Mouse (Mus musculus) megakaryocyte-erythroid progenitor cell, adult 5-6 weeks (primary cell): ENCODE measurements around the gene Macf1. TPM values are rescaled to one million over a fixed set of nuclear protein-coding genes. Genes with fewer than 3 reads are reported as not detected.

ENCODE experiments used
- ATAC-seq: replicated peaks from 2 replicates; pipeline ENCODE4 v1.8.0; 2016; ENCODE audit warnings: mild to moderate bottlenecking, inconsistent platforms; ENCODE audit not compliant: severe bottlenecking, poor library complexity, low FRiP score, low TSS enrichment
- total RNA-seq, 2 experiments: library from RNA; stranded (forward) in 1 of 2; stranded (reverse) in 1 of 2; fragments of 200-1000, 215-1000 nt in 1 of 2; fragments of >200 nt in 1 of 2; fragmentation: Nextera tagmentation in 1 of 2; gene quantifications; 2 replicates each; pipeline ENCODE4 v1.2.3; 2014 to 2017

Macf1 gene
- total RNA-seq, 2 experiments from 2014 or later, result 101 to 111 TPM

DNA sequence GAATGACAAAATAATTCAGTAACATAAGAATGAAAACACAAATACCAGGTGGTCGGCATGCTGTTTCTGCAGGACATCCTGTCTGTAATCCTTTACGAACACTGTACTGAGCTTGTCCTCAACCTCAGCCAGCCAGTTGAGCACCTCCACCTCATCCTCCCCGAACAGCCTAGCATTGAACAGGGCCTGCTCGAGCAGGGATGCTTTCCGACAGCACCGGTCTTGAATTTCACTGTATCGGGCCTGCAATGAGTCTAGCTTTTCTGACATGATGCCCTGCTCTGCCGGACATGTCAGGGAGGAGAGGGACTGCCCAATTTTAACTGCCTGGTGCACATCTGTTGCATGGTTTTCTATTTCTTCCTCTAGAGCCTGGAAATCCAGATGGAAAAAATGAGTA lies 287.1 kb downstream of the Macf1 start:
- no peak for ATAC-seq

DNA sequence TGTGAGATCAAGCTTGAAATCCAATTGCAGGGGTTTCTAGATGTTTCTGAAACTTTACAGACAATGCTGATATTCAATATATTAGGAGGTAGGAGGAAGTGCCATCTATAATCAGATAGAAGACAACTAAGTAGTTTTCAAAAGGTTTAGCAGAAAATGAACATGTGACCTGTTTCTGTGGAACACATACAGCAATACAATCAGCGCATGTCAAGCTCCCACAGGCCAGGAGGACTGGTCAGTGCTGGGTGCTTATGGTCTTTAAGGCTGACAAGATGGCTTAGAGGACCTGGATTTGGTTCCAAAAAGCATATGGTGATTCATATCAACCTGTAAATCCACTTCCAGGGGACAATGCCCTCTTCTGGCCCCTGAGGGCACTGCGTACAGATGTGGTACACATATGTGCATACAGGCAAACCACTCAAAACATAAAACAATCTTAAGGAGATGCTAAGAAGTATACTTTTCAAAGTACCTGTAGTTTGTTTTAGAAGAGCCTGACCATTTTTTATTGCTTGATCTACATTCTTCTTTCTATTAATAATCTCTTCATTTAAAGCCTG lies 288.6 kb downstream of the Macf1 start:
- ATAC-seq, result 0 out of 2 replicates have a peak, but pooled peaks have one; percentile 50

DNA sequence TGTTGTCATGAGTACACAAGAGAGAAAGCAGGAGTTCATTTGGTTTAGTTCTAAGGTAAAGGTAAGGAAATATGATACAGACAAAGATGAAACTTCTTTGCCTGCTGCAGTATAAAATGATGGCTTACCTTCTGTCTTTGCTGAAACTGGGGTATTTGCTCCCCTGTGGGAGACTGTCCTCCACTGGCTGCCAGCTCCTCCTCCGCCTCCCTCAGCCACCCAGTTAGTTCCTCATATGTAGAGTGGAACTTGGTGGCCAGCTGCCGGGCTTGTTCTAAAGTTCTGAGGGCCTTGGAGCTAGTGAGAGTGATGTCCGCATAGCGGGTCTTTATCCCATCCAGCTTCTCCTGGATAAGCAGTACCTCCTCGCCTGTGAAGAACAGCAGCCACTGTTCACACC lies 289.3 kb downstream of the Macf1 start:
- ATAC-seq, result no peak

DNA sequence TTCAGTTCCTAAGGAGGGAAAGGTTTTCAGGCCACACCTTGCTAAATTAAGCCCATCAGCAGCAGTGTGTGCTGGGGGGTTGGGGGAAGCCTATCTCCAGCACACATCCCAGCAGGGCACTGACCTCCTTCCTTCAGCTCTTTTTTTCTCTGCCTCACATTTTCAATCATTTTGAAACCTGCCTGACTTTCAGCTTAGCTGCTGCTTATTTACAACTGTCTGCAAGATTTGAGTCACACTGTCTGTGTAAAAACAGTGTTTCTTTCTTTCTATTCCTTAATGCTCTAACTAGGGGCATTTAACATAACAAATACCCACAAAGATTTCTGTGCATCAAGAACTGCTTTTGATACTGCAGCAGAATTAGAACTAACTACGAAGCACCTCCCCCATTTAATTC lies 289.9 kb downstream of the Macf1 start:
- ATAC-seq, result no peak

DNA sequence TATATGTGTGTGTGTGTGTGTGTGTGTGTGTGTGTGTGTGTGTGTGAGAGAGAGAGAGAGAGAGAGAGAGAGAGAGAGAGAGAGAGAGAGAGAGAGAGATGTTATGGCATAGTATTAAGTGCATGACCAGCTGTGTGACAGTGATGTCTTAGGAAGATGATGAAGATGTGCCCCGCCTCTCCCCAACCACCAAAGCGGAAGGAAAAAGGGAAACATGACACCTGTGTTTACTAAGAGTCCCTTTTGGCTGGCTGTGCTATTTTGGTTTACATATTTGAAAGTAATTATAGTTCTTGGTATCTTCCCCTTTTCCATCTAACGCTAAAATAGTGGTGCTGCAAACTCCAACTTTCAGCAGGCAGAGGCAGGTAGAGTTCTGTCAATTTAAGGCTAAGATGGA lies 291.2 kb downstream of the Macf1 start:
- ATAC-seq, result no peak

DNA sequence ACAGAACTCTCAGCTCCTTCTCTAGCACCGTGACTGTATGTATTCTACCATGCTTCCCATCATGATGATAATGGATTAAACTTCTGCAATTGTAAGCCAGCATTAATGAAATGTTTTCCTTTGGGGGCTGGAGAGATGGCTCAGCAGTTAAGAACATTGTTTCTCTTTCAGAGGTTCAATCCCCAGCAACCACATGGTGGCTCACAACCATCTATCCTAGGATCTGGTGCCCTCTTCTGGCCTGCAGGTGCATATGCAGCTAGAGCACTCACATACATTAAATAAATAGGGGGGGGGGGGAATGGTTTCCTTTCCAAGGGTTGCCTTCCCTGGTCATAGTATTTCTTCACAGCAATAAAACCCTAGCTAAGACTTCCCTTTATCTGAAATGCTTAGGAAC lies 292.0 kb downstream of the Macf1 start:
- ATAC-seq, result peak; percentile 64; the same call in 1 of the 2 replicates

DNA sequence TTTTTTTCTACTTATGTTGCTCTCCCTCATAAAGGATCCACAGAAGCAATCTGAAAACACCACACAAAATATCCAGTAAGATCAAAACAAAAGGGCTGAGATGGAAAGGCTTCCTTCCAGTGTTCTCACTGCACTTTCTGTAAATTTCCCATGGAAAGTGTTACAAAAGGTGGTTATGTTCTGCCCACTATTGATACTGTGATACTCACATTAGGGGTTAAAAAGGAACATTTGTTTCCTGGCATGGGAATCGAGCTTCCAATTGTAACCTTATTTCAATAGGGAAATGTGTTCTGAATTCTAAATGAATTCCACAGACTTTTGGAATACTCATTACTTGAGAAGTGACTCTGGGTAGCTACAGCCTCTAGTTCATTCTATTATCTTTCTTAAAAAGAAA lies 299.1 kb downstream of the Macf1 start:
- no peak for ATAC-seq

DNA sequence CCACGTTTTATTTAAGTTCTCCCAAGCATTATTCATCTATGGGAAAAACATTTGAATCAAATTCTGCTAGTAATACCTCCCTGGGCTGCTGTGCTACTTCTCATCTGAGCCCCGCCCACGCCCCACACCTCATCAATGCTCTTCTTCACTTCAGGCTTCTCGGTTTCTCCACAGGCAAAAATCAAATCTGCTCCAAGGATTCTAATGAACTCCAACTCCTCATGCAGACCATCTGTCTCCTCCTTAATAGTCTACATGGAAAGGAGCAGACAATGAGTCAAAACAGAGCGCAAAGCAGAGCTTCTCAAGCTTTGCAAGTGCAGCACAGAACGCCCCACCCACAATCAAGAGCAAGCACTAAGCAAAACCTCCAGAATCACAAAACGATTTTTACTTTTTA lies 301.0 kb downstream of the Macf1 start:
- ATAC-seq, result no peak

DNA sequence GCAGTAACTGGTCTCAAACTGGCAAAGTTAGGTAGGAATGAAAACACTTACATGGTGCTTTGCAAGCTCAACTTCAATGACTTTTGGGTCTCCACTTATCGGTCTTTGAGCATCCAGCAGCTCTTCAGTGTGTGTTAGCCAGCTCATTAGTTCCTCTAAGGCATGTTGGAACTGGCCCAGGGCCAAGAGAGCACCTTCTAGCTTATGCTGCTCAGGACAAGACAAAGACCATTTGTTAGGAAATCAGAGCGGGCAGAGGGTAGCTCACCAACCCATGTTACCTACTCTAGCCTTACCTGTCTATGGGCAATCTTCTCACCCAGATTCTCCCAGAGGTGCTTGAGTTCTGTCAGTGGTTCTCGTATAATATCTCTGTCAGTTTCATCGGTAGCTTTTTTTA lies 302.1 kb downstream of the Macf1 start:
- ATAC-seq, result no peak

DNA sequence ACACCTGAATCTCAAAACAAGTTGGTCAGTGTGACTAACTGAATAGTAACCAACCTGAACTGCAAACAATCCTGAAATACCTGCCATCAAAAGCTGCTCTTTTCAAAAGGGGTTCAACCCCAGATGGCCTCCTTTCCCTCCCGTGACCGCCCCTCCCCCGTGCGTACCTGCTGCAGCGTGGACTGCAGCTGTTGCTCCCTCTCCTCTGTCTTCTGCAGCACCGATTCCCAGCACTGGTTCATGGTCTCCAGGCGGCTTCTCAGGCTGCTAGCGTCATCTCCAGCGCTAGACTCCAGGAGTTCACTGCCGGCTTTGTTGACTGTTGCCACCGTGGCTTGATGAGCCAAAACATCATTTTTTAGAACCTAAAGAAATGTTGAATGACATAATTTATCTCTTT lies 302.6 kb downstream of the Macf1 start:
- ATAC-seq, result no peak

DNA sequence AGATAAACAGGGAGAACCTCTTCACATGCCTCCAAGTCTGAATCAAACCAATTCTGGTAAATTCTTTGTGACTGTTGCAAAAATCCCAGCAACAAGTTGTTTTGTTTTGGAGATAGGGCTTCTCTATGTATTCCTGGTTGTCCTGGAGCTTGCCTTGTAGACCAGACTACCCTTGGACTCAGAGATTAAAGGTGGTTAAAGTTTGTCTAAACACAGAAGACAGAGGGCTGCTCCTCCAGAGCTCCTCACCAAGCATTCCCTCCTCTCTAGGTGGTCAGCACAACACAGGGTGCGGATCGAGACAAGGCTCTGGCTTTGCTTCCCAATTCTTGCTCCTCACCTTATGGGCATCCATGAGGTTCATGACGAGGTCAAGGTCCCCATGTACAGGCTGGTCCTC lies 308.1 kb downstream of the Macf1 start:
- no peak for ATAC-seq

DNA sequence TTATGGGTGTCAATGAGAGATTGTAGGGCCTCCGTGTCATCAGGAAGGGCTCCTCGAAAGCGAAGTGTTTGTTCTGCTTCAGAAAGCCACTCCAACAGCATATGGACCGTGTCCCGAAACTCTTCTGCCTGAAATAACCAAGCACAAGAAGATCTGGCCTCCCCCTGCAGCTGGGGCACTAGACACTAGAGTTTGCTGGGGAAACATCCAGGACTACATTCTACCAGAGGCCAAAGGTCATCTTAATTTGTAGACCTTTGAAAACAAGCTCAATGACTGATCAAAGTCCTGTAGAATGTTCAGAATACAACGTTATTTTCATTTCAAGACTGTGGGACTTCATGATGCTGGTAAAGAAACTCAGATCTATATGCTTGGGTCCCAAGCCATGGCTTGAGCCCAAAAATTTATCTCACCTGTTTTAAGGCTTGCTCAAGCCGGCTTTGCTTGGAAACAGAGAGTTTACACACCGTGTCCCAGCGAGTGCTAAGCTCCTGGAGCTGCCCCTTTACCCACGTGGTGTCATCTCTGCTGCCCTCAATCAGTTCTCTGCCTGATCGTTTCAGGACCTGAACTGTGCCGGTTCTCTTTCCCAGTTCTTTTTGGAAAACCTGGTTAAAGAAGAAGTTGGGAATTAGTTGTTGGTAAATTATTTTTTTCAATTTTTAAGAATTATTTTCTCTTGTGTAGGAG lies 309.7 kb downstream of the Macf1 start:
- no peak for ATAC-seq

DNA sequence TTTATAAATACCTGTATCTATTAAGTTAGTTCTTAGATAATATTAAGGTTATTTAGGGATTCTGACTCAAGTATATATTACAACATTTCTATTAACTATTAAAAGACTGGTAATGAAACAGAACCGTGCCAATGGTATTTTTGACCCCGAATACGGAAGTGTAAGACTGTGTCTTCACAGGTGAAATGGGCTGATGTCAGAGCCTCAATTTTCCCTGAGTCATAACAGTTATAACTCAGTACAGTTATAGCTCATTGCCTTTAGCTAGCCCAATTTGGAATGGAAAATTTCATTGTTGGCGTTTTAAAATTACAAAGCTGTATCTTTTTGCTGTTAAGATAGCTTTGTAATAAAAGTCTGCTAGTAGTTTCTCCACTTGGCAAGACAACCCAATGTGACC lies 320.6 kb downstream of the Macf1 start:
- ATAC-seq, result no peak

DNA sequence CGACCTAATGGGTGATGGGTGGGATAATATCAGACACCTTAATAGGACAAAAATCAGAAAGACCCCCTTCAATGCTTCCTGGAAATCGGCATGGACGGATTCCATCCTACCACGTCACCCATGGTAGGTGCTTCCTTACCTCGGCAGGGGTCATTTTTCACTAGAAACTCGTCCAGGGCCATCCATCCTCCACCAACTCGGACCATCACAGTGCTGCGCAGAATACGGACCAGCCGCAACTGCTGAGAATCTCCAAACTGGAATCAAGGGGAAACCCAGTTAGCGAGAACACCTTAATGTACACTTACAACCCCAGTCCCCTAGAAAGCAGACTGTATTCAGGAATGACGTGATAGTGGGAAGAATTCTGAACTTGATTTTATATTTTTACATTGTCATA lies 323.4 kb downstream of the Macf1 start:
- no peak for ATAC-seq

DNA sequence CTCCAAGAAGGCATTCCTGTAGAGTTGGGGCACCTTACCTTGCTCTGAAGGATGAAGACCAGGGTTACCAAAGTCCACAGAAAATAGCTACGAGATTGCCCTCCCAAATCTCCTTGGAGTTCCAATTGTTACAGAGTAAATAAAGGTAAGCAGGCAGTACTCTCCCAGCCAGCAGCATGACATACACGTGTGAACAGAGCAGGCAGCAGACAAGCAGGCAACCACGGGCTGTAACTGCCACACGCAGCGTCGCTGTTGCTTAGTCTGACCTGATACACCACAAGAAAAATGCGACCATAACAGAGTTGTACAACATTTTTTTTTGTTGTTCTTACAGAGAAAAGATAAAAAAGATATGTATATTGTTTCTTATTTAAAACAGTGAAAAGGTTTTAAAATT lies 325.5 kb downstream of the Macf1 start:
- ATAC-seq, result no peak

DNA sequence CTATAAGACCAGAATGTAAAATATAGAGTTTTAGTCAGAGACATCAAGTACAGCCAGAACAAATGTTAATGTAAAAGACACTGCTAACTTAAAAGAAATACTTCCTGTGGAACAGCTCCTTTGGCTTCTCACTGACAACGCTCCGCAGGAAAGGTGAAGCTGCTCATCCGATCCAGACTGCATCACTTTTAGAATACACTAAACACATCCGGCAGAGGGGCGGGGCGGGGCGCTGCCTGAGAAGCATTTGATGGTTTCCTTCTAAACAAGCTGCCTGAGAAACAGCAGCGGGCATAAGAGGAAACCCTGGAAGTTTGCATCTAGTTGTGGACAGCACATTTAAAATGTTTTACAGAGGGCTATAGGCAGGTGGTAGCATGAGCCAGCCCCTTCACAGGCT lies 328.2 kb downstream of the Macf1 start:
- no peak for ATAC-seq

DNA sequence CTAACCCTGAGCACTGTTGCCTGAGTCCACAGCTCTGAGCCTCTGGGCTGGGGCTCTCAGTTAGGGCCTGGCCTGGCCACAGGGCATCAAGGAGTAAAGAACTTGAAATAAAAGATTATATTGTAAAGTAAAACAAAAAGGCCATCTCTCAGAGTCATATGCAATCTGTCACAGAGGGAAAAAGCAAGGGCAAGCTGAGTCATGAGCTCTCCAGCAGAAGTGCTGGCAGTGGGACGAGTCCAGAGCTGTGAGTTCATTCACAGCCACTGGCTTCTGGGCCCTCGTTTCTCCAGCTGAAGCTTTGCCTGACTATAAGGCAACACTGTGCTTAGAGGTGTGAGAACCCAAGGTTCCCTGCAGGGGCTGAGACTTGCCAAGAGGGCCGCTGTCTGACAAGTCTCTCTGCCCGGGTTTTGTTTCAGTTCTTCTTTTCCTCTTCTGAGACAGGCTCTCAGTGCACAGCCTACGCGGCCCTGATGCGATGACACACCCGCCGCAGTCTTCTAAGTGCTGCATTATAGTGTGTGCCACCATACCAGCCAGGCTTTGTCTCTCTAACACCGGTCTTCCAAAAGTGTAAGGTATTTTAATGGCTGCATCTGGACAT lies 330.8 kb downstream of the Macf1 start:
- no peak for ATAC-seq

DNA sequence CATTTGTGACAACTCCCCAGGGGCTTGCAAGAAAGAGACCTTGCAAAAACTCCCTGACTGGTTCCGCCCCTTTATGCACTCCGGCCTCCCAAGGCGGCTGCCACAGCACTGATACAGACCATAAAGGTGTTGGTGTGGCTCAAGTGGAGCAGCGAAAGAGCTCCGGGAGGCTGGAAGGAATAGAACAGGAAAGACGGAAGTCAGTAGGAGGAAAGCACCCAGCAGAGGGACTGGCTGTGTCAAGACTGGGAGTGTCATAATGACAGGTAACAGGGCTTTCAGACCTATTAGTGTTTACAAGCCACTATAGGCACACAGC lies 340.7 kb downstream of the Macf1 start:
- peak; percentile 30 for ATAC-seq

DNA sequence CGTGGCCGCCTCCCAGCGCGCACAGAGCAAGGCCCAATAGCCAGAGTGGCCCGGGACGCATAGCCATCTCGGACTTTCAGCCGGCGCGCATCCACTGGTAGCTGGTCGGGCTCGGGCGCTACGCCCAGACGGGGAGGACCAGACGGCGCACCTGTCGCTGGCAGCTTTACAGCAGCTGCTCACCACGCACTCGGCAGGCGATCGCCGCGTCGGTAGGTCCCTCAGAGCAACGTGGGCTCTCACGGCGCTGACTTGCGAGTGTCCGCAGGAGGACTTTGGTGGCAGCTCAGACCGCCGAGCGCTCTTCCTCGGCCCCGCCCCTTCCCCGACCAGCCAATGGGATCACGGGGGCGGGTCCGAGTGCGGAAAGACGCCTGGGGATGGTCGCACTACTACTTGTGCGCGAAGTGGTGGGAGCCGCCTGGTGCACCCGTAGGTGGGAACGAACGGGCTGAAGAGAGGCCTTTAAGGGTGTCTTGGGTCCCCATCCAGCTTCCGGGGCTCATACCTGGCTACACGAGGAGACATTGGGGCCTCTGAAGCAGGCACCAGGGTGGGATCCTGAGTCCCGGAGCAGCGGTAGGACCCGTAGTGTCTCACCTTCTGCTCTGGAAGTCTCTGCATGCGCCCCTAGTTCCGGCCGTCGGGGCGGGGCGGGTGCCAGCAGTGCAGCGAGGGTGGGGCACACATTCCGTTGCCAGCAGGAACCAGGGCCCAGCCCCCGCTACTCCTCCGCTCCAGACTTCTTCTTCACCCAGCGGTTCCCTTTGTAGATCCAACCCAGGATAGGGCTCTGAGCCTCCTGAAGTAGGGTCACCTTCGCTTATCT lies 341.3 kb downstream of the Macf1 start, which contains the start of gene Bmp8a:
Gene Bmp8a (minus strand): TSS at position 611 of the 829 bp plus-strand sequence.
- peak; percentile 77 for ATAC-seq

DNA sequence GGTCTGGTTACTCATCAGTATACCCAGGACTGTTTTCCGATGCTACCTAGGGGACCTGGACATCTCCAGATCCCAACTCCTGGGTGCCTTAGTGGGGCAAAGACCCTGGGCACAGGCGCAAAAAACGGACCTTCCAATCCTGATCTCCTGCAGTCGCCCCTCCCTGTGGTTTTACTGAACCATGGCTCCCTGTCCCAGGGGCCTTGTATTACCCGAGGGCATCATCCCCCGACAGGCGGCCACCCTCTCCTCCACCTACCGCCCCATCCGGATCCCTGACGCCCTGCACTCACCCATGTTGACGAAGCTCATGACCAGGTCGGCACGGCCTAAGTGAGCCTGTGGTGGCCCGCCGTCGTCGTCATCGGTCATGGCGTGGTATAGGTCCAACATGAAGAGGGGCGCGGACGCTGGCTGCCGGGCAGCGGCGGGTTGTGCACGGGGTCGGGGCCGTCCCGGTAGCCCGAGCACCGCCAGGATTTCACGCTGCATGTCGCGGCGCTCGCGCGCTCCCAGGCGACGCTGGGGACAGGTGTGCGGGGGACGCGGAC lies 342.0 kb downstream of the Macf1 start:
- no peak for ATAC-seq
